Mouse (Mus musculus) 3134 (cell line): Measurements from ENCODE around the gene Usp2.
A peak's percentile ranks its signal among the peaks of the same experiment; 100 is the strongest.

Experiments used
- DNase-seq: peaks from one replicate; pipeline ENCODE4 v3.0.0-alpha.2; 2011; ENCODE audit warnings: low spot score; ENCODE audit not compliant: insufficient read length; ENCODE audit errors: extremely low read depth

Usp2 gene

GRCm38 (mm10) chr9:44088877-44089608, 22.2 kb downstream of the Usp2 start:
- no peak for DNase-seq

DNA sequence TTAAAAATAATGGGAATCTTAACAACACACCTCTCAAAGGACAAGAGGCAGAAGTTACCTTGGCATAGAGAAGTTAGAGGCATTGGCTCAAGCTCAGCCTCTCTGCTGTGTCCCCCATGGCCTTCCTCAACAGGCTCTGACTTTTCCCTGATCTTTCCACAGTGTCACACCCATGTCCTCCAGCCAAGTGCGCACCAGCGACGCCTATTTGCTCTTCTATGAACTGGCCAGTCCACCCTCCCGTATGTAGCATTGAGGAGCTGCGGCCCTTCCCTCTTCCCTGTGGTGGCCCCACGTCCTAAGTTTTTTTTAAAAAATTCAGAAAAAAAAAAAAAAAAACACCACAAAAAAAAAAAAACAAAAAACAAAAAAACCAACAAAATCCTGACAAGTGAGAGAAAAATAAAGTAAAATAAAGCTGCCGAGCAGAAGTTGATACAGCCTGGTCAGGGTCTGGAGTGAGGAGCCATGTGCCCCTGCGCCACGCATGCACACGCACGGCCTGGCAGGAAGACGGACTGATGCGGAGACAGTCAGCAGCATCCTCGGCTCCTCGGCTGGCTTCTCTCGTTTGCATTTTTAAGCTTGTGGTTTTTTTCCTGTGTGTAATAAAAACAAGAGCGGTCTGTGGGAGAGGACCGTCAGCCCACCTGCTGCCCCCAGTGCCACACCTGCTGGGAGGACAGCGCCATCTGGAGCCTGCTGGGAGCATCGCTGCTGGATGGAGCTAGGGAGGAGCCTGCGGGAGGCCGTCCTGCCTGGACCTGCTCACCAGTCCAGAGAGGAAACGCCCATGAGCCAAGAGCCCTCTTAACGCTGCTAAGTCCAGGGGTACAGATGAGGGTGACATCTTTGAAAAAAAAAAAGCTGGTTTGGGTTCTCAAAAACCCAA, 27.0 kb downstream of the Usp2 start:
- no peak for DNase-seq

DNA sequence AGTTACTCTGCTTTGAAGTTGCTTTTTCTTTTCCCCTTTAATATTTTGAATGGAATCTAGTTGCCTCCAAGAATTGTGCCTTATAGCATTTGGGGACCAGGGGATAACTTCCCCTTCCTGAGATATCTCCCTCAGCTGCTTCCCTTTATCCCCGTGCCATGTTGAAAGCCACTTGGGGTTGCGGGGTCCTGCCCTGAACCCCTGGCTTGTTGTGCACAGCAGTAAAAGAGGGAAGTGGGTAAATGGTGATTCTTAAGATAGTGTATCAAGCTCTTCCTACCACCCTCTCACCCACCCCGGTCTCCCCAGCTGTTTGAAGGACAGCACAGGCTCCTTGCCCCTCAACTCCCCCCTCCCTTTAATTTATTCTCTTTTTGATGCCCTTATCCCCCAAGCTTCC, 27.9 kb downstream of the Usp2 start:
- DNase-seq = no peak

DNA sequence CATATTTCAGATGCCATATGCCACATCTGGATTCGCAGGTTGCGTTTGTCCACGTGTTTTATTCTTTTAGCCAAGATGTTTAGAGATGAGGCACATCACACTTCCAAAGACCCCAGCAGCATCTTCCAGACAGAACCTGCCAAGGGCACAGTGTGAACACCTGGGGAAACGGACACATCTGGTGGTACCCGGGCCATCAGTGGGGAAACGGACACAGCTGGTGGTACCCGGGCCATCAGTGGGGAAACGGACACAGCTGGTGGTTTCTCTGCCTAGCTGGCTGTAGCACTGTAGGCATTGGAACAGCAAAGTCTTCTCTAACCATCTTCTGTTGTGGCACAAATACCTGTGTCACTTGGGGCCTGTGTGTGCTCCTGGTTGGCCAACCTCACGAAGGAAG, 29.0 kb downstream of the Usp2 start:
- no peak for DNase-seq

GRCm38 (mm10) chr9:44096536-44096935, 29.7 kb downstream of the Usp2 start:
- DNase-seq = no peak

DNA sequence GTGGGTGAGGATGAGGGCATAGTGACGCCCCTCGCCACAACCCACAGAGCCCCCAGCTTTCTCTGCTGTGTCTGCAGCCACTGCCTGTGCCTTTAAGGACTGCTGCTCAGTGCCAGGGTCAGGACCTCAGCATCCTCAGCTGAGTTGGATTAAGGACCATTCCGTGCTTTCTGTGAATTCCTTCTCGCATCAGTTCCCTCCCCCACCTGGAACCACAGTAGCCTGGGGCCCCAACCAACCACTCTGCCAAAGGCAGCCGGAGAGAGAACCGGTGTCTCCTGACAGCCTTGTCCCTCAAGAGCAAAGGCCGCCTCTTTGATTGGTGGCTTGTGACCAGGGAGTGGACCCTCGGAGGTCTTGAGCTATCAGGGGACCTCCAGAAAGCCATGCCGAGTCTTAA, 34.7 kb downstream of the Usp2 start, which contains the start of gene Mfrp:
TSS of gene Mfrp (plus strand) at position 240 of the 400 bp plus-strand sequence.
- no peak for DNase-seq

GRCm38 (mm10) chr9:44104881-44105280, 38.1 kb downstream of the Usp2 start:
- DNase-seq = peak; percentile 77

DNA sequence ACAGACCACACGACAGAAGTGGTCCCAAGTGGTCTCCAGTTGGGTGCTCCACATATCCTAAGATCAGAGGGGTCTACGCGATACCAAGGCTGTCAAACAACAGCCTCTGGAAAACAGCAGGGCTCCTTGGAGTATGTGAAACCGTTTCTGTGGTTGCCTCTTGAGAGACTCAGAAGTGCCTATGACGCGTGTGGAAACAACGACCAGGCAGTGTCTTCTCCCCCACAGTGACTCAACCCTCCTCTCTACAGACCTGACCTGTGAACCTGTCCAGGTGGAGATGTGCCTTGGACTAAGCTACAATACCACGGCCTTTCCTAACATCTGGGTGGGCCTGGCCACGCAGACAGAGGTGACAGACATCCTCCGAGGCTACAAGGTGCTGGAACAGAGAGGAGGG, 39.0 kb downstream of the Usp2 start:
- no peak for DNase-seq

DNA sequence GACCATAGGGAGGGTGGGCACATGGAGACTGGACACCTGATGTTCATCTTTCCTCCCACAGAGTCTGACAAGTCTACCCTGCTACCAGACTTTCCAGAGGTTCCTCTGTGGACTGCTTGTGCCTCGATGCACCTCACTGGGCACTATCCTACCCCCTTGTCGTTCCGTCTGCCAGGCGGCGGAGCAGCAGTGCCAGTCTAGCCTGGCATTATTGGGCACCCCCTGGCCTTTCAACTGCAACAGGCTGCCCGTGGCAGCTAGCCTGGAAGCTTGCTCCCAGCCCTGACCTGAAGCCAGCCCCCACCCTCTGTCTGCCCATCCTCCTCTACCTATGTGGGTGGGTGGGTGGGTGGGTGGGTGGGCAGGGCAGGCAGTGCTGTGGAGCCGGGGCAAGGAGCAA, 39.4 kb downstream of the Usp2 start:
- no peak for DNase-seq

- no peak for DNase-seq
Measured at GRCm38 (mm10) chr9:44106596-44106995, 39.8 kb downstream of the Usp2 start.

DNA sequence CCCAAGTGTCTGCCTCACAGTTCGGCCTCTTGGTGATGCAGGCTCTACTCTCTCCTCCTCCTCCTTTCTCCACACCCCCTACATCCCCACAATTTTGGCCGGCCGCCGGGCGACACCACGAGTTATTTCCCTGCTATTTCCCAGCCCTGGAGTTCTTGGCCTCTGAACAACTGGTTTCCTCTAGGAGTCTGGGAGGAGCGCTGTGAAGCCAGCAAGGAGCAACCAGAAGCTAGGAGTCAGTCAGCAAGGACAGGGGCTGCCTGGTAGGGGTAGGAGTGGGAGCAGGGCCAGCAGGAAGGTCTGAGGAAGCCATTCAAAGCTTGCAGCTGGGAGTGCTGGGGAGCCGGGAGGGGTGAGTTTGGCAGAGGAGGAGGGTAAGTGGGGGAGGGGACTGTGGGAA, 40.3 kb downstream of the Usp2 start, which contains the start of gene C1qtnf5:
TSS of gene C1qtnf5 (plus strand) at position 136 of the 400 bp plus-strand sequence.
- peak; percentile 86 for DNase-seq

GRCm38 (mm10) chr9:44107557-44108179, 40.8 kb downstream of the Usp2 start:
- no peak for DNase-seq

- DNase-seq = no peak
Measured at GRCm38 (mm10) chr9:44108269-44109055, 41.6 kb downstream of the Usp2 start.

DNA sequence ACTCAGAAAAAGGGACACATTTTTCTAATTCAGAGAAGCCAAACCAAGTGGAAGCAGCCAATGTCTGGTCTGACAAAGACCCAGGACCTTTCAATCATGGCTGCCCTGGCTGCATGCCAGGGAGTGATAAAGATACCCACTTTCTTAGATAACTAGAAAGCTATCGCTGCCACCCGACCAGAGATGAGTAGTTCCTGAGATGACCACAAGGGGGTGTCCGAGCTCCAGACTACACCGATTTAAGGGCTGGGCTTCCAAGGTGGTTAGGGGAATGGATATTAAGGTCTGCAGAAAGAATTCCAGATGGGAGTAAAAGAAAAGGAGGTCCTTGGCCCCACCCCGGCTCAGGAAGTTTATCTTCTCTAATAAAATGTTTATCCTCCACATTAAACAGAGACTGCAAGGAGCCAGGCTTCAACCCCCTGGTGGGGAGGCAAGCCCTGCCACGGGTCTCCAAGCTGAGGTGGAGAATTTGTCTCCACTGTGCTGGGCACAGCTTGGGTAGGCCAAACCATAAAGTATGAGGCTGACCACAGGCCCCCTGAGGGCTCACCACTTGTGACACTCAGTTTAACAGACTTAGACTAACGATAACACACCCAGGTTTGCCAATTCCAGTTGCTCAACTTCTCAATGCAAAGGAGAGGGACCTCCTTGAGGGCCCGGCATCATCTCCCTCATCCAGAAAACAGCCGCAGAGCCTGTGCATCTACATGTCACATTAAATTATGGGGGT, 42.7 kb downstream of the Usp2 start:
- peak; percentile 48 for DNase-seq

GRCm38 (mm10) chr9:44111909-44112308, 45.1 kb downstream of the Usp2 start:
- peak; percentile 80 for DNase-seq

GRCm38 (mm10) chr9:44113105-44113789, 46.4 kb downstream of the Usp2 start, which contains the start of the genes Gm49380 and Rnf26:
Gm49380 (minus strand) TSS chr9:44113500.
Rnf26 (minus strand) TSS chr9:44113517.
- DNase-seq = peak; percentile 87

GRCm38 (mm10) chr9:44114453-44114852, 47.6 kb downstream of the Usp2 start:
- no peak for DNase-seq

DNA sequence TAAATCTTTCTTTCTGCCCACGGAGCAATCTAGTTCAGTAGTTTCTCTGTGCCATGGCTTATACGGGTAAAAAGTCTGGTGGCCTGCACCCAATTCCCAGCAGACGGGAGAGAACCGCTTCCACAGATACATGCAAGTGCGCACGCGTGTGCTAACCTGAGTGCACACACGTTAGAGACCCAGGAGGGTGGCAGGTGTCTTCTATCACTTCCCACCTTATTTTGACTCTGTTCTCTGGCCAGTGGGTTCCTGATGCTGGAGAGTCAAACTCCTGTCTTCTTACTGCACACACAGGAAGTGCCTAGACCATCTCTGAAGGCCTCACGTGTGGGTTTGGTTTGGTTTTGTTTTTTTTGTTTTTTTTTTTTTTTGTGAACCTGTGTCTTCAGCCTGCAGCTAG, 48.8 kb downstream of the Usp2 start:
- DNase-seq = no peak

GRCm38 (mm10) chr9:44116182-44116581, 49.4 kb downstream of the Usp2 start:
- no peak for DNase-seq
